Mouse (Mus musculus) heart, adult 2 months (tissue): Measurements from ENCODE around the gene Eln.

Source experiments
- CTCF ChIP-seq: fragments of 200-600 bp; IDR thresholded peaks from 2 replicates; pipeline ENCODE4 v1.8.1; 2022; ENCODE audit warnings: antibody characterized with exemption, mild to moderate bottlenecking, moderate library complexity
- POLR2A ChIP-seq: fragments of 200-500 bp; IDR thresholded peaks from 2 replicates; pipeline ENCODE4 v1.6.1; 2011; ENCODE audit warnings: mild to moderate bottlenecking, low read depth, low read length, control low read depth; ENCODE audit not compliant: insufficient read depth

- TF ChIP-seq POLR2A (no peak), CTCF (no peak)
These were observed 74.5 kb downstream of the Eln start for GRCm38 (mm10) chr5:134672611-134673010.
